Mouse (Mus musculus) T-helper 17 cell (primary cell): ENCODE data around the gene Tead3.
"Not testable (repeated sequence)": the region's sequence is repeated elsewhere in the genome, so short reads cannot be mapped to it uniquely, and the experiment has no call there.

ENCODE experiments used
- in situ Hi-C, 2 experiments: fragments of 300-600 bp; cut with MboI, MseI; formaldehyde crosslinking; loops; 1 replicate in 1 of 2; 2 replicates in 1 of 2; pipeline ENCODE4 v1.15.1; 2025; ENCODE audit warnings: high pct_unique_total_duplicates in 2 of 2

The Tead3 gene

GRCm38 (mm10) chr17:28360531-28361277 is 10.1 kb upstream of the Tead3 start:
- in situ Hi-C loops = no loop called here

GRCm38 (mm10) chr17:28358576-28359261 is 8.1 kb upstream of the Tead3 start:
- in situ Hi-C loops = not testable (repeated sequence)

- in situ Hi-C loops = no loop called here
Measured at GRCm38 (mm10) chr17:28355871-28356270, 5.3 kb upstream of the Tead3 start.

- in situ Hi-C loops = no loop called here
Measured at GRCm38 (mm10) chr17:28352018-28352417, 1.4 kb upstream of the Tead3 start.

GRCm38 (mm10) chr17:28351353-28351890 is 805 bp upstream of the Tead3 start:
- in situ Hi-C loops = no loop called here

GRCm38 (mm10) chr17:28349901-28350465 is 634 bp downstream of the Tead3 start:
- in situ Hi-C loops = no loop called here

GRCm38 (mm10) chr17:28349264-28349880 is 1.2 kb downstream of the Tead3 start:
- in situ Hi-C loops = no loop called here

GRCm38 (mm10) chr17:28348211-28348610 is 2.4 kb downstream of the Tead3 start:
- in situ Hi-C loops = no loop called here

GRCm38 (mm10) chr17:28347327-28347726 is 3.3 kb downstream of the Tead3 start:
- in situ Hi-C loops = no loop called here

- in situ Hi-C loops = no loop called here
Measured at GRCm38 (mm10) chr17:28345882-28346281, 4.7 kb downstream of the Tead3 start.

- in situ Hi-C loops = no loop called here
Measured at GRCm38 (mm10) chr17:28345271-28345721, 5.3 kb downstream of the Tead3 start.

- in situ Hi-C loops = no loop called here
Measured at GRCm38 (mm10) chr17:28344670-28345069, 5.9 kb downstream of the Tead3 start.

- in situ Hi-C loops = no loop called here
Measured at GRCm38 (mm10) chr17:28344050-28344607, 6.5 kb downstream of the Tead3 start.

- in situ Hi-C loops = no loop called here
Measured at GRCm38 (mm10) chr17:28341091-28341490, 9.5 kb downstream of the Tead3 start.

- in situ Hi-C loops = no loop called here
Measured at GRCm38 (mm10) chr17:28340578-28340977, 10.0 kb downstream of the Tead3 start.

GRCm38 (mm10) chr17:28337547-28337946 is 13.1 kb downstream of the Tead3 start:
- in situ Hi-C loops = no loop called here

GRCm38 (mm10) chr17:28335267-28335666 is 15.3 kb downstream of the Tead3 start:
- in situ Hi-C loops = no loop called here

GRCm38 (mm10) chr17:28332915-28333546 is 17.6 kb downstream of the Tead3 start:
- in situ Hi-C loops = no loop called here

GRCm38 (mm10) chr17:28332113-28332914 is 18.3 kb downstream of the Tead3 start:
- in situ Hi-C loops = no loop called here
